Mouse (Mus musculus) 3T3-L1 (cell line): ENCODE data around the gene Prkar1b.

ENCODE experiments used
- DNase-seq: peaks from one replicate; pipeline ENCODE4 v3.0.0-alpha.2; 2015; ENCODE audit warnings: low read depth, low spot score

Prkar1b gene

GRCm38 (mm10) chr5:139149681-139150602 lies at the start of gene Prkar1b, which contains the start of gene Dnaaf5:
TSS of gene Prkar1b (minus strand) at chr5:139150001.
TSS of gene Dnaaf5 (plus strand) at chr5:139150223.
- peak; percentile 100 for DNase-seq

- DNase-seq: no peak
These were observed 49.8 kb upstream of the Prkar1b start for GRCm38 (mm10) chr5:139199636-139199994.

- DNase-seq: peak; percentile 50
These were observed 49.0 kb upstream of the Prkar1b start for GRCm38 (mm10) chr5:139198779-139199178.

GRCm38 (mm10) chr5:139190958-139191357 lies 41.2 kb upstream of the Prkar1b start:
- DNase-seq: no peak

- peak; percentile 63 for DNase-seq
These were observed 39.9 kb upstream of the Prkar1b start for GRCm38 (mm10) chr5:139189726-139190125.

- DNase-seq: no peak
These were observed 35.1 kb upstream of the Prkar1b start for GRCm38 (mm10) chr5:139184897-139185296.

- DNase-seq: no peak
These were observed 33.8 kb upstream of the Prkar1b start for GRCm38 (mm10) chr5:139183601-139184000.

- DNase-seq: no peak
These were observed 33.3 kb upstream of the Prkar1b start for GRCm38 (mm10) chr5:139183131-139183530.

GRCm38 (mm10) chr5:139178895-139179631 lies 29.3 kb upstream of the Prkar1b start:
- DNase-seq: peak; percentile 86

- DNase-seq: no peak
These were observed 25.1 kb upstream of the Prkar1b start for GRCm38 (mm10) chr5:139174556-139175547.

GRCm38 (mm10) chr5:139174141-139174540 lies 24.3 kb upstream of the Prkar1b start:
- no peak for DNase-seq

GRCm38 (mm10) chr5:139171929-139172328 lies 22.1 kb upstream of the Prkar1b start:
- no peak for DNase-seq

GRCm38 (mm10) chr5:139167548-139167947 lies 17.7 kb upstream of the Prkar1b start:
- no peak for DNase-seq

- no peak for DNase-seq
These were observed 17.1 kb upstream of the Prkar1b start for GRCm38 (mm10) chr5:139166781-139167361.

- no peak for DNase-seq
These were observed 11.8 kb upstream of the Prkar1b start for GRCm38 (mm10) chr5:139161632-139162031.

- no peak for DNase-seq
These were observed 11.1 kb upstream of the Prkar1b start for GRCm38 (mm10) chr5:139160899-139161298.

GRCm38 (mm10) chr5:139150603-139151031 lies 816 bp upstream of the Prkar1b start:
- DNase-seq: peak; percentile 47

- no peak for DNase-seq
These were observed 662 bp downstream of the Prkar1b start for GRCm38 (mm10) chr5:139149006-139149672.

GRCm38 (mm10) chr5:139147178-139148078 lies 2.4 kb downstream of the Prkar1b start:
- DNase-seq: no peak
